Mouse (Mus musculus) monocyte, adult 2 months (primary cell): ENCODE data around the gene S100a5.
A peak's percentile ranks its signal among the peaks of the same experiment; 100 is the strongest.

Experiments
- DNase-seq, 2 experiments: peaks; one replicate each; pipeline ENCODE4 v3.0.0; 2022; ENCODE audit warnings: low spot score in 2 of 2, low read depth in 1 of 2

Gene S100a5

GRCm38 (mm10) chr3:90608223-90608622, at the start of gene S100a5:
Gene S100a5 (plus strand): TSS chr3:90608523.
- DNase-seq: no peak

DNA sequence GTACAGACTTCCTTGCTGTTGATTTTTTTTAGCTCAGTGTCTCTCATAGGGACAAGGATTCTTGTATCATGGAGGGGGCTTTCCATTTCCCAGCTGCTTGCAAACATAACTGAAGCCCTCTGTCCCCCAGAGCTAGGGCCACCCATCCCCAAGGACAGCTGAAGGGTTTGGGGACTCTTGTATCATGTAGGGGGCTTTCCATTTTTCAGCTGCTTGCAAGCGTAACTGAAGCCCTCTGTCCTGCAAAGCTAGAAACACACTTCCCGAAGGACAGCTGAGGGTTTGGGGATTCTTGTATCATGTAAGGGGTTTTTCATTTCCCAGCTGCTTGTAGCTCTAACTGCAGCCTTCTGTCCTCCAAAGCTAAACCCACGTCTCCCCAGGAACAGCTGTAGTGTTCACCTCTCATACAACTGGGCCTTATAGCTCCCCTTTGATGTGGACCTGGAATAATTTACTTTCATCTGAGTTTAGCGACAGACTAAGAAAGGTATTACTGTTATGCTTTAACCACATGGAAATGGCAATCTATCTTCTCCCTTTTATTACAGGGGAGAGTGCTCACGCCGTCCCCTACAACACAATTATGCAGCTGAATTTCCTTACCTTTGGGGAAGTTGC, 48.2 kb upstream of the S100a5 start, which contains the start of gene S100a3:
Gene S100a3, plus strand, starts transcription at position 571 of the 621 bp plus-strand sequence.
- DNase-seq: no peak

DNA sequence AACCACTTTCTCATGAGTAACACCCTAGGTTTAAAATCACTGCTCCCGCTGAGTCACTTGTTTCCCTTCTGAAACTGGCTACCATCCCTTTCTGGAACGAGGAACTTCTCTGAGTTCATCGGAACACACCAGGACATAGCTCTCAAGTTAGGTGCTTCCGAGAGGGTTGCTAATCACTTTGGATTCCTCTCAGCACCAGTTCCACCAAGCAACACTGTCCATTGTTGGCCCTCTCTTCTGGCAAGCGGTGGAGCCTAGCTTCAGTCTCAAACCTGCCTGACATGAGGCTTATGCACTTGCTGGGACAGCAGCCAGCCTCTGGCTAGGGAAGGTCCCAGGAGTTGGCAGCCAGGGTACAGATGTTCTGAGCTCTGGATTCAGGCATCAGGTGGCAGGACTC, 33.6 kb upstream of the S100a5 start:
- DNase-seq: no peak

DNA sequence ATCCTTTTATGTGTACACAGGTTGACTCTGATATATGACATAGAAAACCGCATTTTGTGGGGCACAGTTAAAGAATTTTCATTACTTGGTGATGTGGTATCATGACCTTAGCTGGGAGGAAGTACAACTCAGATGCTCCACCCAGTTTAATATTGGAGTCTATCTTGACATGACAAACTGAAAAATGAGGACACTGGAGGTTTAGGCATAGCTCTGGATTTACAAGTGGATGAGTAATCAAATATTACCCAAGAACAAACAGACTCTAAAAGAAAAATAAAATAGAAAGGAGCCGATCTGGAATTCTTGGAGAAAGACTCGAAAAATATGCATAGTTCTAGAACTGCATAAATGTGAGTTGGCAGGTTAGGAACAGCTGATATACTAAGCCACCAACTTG, 33.0 kb upstream of the S100a5 start:
- DNase-seq: no peak

DNA sequence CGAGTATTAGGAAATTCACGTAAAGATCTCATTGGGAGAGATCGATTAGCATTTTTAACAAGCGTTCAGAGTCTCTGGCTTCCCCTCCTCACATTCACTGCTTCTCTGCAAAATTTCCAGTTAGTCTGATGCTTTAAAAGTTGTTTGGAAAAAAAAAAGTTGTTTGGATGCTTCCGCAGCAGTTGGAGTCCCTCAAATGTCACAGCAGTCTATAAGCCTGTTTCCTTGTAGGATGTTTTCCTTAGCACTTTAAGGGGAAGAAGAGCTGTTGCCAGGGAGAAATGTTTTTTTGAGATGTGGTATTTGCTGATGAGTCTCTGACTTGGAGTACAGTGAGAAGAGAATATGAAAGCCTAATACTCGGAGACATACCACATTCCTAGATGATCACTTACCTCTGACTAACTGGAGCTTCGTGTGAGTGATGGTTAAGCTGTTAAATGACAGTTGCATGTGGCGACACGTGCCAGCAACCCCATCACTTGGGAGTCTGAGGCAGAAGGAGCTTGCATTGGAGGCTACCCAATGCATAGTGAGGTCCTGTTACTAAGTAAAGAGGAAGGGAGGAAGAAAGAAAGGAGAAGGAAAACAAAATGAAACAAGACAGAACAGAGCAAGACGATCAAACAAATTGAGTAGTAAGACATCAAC, 31.8 kb upstream of the S100a5 start:
- DNase-seq: no peak

- DNase-seq: no peak
Observed at GRCm38 (mm10) chr3:90579433-90579832, 28.9 kb upstream of the S100a5 start.

DNA sequence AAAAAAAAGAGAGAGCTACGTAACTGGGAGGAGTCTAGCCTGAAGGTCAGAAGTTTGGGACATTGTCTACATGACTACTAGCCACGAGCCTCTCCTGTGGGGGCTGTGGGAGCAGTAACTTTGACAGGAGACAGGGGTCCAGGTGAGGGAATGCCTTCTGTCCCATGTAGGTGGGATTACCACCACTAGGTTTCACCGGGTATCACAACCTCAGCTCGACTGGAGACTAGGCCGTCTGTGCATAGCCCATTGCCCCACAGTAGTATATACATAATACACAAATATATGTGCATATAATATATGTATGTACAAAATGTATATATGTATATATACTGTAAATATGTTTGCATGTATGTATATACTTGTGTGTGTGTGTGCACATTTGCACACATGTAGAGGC, 27.2 kb upstream of the S100a5 start:
- DNase-seq: no peak

DNA sequence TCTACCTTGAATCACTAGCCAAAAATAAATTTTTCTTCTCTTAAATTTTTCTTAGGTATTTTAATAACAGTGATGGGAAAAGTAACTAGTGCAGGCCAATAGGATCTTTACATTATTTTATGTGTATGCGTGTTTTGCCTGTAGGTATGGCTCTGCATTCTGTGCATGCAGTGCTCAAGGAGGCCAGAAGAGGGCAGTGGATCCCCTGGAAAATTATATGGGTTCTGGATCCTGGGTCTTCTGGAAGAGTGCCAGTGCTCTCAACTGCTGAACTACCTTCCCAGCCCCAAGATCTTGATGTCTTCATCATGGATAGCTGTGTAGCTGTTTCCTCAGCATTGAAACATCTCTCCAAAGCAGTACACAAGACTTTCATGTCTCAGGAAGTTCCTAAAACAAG, 26.2 kb upstream of the S100a5 start:
- no peak for DNase-seq

- DNase-seq: no peak
Observed at GRCm38 (mm10) chr3:90582556-90582955, 25.8 kb upstream of the S100a5 start.

- no peak for DNase-seq
Observed at GRCm38 (mm10) chr3:90583893-90584292, 24.4 kb upstream of the S100a5 start.

- DNase-seq: peak; percentile 44 to 56
Observed at GRCm38 (mm10) chr3:90585595-90585994, 22.7 kb upstream of the S100a5 start.

DNA sequence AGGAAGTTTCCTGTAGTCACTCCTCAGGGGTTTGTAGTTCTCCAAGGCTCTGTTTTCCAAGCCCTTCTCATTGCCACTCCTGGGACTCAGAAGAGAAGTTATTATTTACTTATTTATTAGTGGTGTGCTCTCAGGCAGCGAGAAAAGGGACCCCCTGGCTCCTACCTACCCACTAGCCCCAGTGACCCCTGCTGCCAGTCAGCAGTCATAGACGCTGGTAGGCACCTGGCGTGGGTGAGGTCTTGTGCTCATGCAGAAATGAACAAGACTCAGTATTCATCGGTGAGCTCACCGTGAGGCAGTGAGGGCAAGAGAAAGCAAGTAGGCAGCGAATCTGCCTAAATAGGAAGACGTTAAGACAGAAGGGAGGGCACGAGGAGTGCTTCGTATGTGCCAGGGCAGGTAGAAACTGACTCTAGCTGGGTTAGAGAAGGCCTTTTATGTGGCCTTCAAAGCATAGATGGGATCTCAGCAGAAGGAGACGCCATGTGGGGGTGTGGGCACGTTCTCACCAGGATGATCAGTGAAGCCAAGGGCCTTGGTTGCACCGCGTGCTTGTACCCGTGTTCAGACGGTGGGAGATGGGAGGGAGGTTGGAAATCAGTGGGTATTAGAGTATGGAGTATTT, 22.2 kb upstream of the S100a5 start:
- DNase-seq: no peak

DNA sequence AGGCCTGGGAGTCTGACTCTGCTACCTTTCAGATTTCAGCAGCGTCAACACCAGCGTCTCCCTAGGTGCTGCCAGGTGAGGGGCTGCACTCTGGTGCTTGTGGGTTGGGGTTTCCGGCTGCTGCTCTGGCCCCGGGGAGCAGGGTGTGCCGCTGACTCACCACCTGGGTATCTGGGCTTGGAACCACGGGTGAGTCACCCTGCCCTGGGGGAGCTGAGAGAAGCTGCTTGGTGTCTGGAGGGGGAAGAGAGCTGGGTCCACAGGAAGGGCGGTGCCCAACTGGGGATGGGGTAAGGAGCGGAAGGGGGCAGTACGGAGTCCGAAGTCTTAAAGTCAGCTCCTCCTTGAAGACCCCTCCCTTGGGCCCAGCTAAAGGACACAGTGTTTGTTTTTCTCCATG, 21.4 kb upstream of the S100a5 start:
- peak; percentile 75 to 92 for DNase-seq

GRCm38 (mm10) chr3:90587361-90588101, 20.8 kb upstream of the S100a5 start:
- DNase-seq: no peak

DNA sequence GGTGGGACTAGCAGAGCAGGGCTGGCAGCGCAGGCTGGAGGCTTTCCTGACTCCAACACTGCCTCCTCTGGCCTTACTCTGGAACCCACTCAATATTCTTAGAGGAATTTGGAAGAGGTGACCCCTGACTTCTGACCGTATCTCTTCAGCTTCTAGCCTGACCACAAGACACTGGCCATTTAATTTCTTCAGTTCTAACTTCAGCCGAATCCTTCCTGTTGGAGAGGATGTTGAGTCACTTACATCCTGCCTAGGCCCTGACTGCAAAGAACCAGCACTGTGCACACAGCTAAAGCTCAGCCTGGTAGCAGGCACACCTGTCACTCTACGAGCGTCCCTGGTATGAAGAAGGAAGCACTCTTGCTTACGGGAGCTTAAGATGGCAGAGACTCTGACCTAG, 18.9 kb upstream of the S100a5 start:
- DNase-seq: no peak

- no peak for DNase-seq
Observed at GRCm38 (mm10) chr3:90589947-90590346, 18.4 kb upstream of the S100a5 start, which contains the start of gene S100a2. Gene S100a2 (plus strand): TSS chr3:90590247.

GRCm38 (mm10) chr3:90594466-90594865, 13.9 kb upstream of the S100a5 start:
- no peak for DNase-seq

DNA sequence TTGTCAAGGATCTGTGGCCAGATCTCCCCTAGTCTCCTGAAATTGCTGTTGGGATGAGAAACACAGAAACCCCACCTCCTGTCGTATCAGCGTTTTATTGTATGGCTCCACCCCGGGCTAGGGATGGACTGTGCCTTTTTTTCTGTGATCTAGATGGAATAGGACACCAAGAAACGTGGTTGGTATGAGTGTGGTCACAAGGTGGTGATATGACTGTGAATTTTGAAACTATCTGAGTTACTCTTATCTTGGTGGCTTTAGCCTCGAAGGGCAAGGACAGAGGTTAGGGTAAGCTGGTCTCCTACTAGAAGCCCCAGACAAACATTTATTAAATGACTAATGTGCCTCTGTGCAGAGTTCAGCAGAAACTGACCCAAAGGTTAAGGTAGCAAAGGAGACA, 12.8 kb upstream of the S100a5 start:
- DNase-seq: no peak

DNA sequence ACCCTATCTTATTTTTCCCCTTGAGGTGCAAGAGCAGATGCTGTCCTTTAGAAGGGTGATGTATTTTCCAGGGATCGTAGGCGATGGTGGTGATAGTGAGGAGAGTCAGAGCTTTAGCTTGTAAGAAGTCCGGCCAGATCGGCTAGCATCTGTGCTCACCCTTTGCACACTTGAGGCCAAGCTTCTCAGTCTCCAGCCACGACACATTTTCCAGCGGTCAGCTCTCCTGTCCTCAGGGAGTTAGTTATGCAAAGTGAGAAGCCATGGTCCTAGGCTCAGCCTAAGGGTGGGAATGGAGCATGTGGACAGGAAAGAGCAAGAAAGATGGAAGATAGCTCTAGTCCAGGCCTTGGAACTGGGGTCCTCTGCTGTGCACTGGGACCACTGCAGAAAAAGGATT, 11.5 kb upstream of the S100a5 start:
- DNase-seq: no peak

GRCm38 (mm10) chr3:90597736-90598135, 10.6 kb upstream of the S100a5 start:
- no peak for DNase-seq

DNA sequence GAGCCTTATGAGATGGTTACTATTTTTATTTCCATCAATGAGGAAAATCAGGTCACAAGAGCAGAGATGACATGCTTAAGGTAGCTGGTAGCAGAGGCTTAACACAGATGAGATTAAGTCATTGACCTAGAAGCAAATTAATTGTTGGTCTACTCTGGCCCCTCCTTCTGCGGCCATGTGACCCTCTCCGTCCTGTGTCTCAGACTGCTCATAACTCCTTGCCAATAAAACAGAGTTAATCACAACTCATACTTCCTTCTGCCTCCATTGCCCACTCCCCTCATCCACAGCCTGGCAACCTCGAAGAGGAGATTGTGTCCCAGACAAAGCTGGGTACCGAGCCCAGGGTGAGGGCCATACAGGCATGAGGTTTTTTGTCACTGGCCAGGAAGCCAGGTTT, 10.1 kb upstream of the S100a5 start:
- no peak for DNase-seq

- no peak for DNase-seq
Observed at GRCm38 (mm10) chr3:90599401-90599800, 8.9 kb upstream of the S100a5 start.
